Mouse (Mus musculus): ENCODE data around the gene Naf1. TPM values are rescaled to one million over a fixed set of nuclear protein-coding genes. Genes with fewer than 3 reads are reported as not detected.

Gene Naf1
- polyA plus RNA-seq (2016; fragmentation: Nextera tagmentation; extraction: Ambion mirVana), result 4.2 TPM in 2 replicates

- Histone ChIP-seq H3K27ac (peak within 1 kb of the TSS; percentile 93), H3K4me3 (peak within 1 kb of the TSS; percentile 83), H3K27me3 (ENCODE audit: poor library complexity, severe bottlenecking) (no peaks in the 10 kb centered on the region), H3K4me1 (peaks cover 19% of the 10 kb centered on the region), H3K36me3 (replicated peaks) (peaks cover 22% of the 10 kb centered on the region), H3K9me3 (no peaks in the 10 kb centered on the region)
- under 1% methylated on average over 37 of the region's 37 CpGs for WGBS
- peak; percentile 96 for DNase-seq (ENCODE audit: extremely low spot score, low spot score)
Measured at GRCm38 (mm10) chr8:66860023-66860422, at the start of gene Naf1. Gene Naf1 (plus strand): TSS chr8:66860217.

- Histone ChIP-seq H3K9me3 (no peaks in the 10 kb centered on the region), H3K4me3 (peak overlapping the region; percentile 83), H3K4me1 (peaks cover 19% of the 10 kb centered on the region), H3K27ac (peak overlapping the region; percentile 93), H3K27me3 (ENCODE audit: poor library complexity, severe bottlenecking) (no peaks in the 10 kb centered on the region), H3K36me3 (replicated peaks) (peaks cover 32% of the 10 kb centered on the region)
- DNase-seq (ENCODE audit: extremely low spot score, low spot score), result peak; percentile 56
- under 1% methylated on average over 46 of the region's 46 CpGs for WGBS
Measured at GRCm38 (mm10) chr8:66860921-66861588, 1.0 kb downstream of the Naf1 start.

- no peaks in the 10 kb centered on the region for H3K9me3 ChIP-seq
- H3K4me3 ChIP-seq, result peak overlapping the region; percentile 83
- peaks cover 40% of the 10 kb centered on the region for H3K36me3 ChIP-seq (replicated peaks)
- H3K27me3 ChIP-seq (ENCODE audit: poor library complexity, severe bottlenecking), result no peaks in the 10 kb centered on the region
- peaks cover 19% of the 10 kb centered on the region for H3K4me1 ChIP-seq
- peak overlapping the region; percentile 93; the same call in 1 of the 2 replicates for H3K27ac ChIP-seq
- WGBS, result 63% methylated on average over 5 of the region's 5 CpGs
- no peak for DNase-seq (ENCODE audit: extremely low spot score, low spot score)
Measured at GRCm38 (mm10) chr8:66861589-66862500, 1.8 kb downstream of the Naf1 start.

GRCm38 (mm10) chr8:66863761-66864160 is 3.7 kb downstream of the Naf1 start:
- DNase-seq (ENCODE audit: extremely low spot score, low spot score), result no peak
- peaks cover 49% of the 10 kb centered on the region for H3K36me3 ChIP-seq (replicated peaks)

GRCm38 (mm10) chr8:66865120-66865519 is 5.1 kb downstream of the Naf1 start:
- 92% methylated on average over 1 of the region's 1 CpGs for WGBS
- no peaks in the 10 kb centered on the region for H3K27me3 ChIP-seq (ENCODE audit: poor library complexity, severe bottlenecking)
- H3K36me3 ChIP-seq (replicated peaks), result peaks cover 49% of the 10 kb centered on the region
- no peak overlapping the region for H3K4me3 ChIP-seq
- H3K9me3 ChIP-seq, result no peaks in the 10 kb centered on the region
- no peak for DNase-seq (ENCODE audit: extremely low spot score, low spot score)
- no peak overlapping the region for H3K27ac ChIP-seq
- H3K4me1 ChIP-seq, result peaks cover 37% of the 10 kb centered on the region

More at GRCm38 (mm10) chr8:66863761-66864160, 3.7 kb downstream of the Naf1 start:
- WGBS, result 96% methylated on average over 3 of the region's 3 CpGs
- Histone ChIP-seq H3K27ac (no peak overlapping the region), H3K9me3 (no peaks in the 10 kb centered on the region), H3K27me3 (ENCODE audit: poor library complexity, severe bottlenecking) (no peaks in the 10 kb centered on the region), H3K4me3 (no peak overlapping the region), H3K4me1 (peaks cover 27% of the 10 kb centered on the region)

GRCm38 (mm10) chr8:66867679-66868078 is 7.7 kb downstream of the Naf1 start:
- WGBS, result 69% methylated on average over 3 of the region's 3 CpGs
- Histone ChIP-seq H3K36me3 (replicated peaks) (peaks cover 49% of the 10 kb centered on the region), H3K4me1 (peaks cover 22% of the 10 kb centered on the region), H3K27me3 (ENCODE audit: poor library complexity, severe bottlenecking) (no peaks in the 10 kb centered on the region), H3K9me3 (no peaks in the 10 kb centered on the region), H3K4me3 (no peak overlapping the region), H3K27ac (no peak overlapping the region)
- no peak for DNase-seq (ENCODE audit: extremely low spot score, low spot score)

- Histone ChIP-seq H3K36me3 (replicated peaks) (peaks cover 34% of the 10 kb centered on the region), H3K4me3 (no peak overlapping the region), H3K27me3 (ENCODE audit: poor library complexity, severe bottlenecking) (no peaks in the 10 kb centered on the region), H3K4me1 (peaks cover 18% of the 10 kb centered on the region), H3K9me3 (no peaks in the 10 kb centered on the region), H3K27ac (no peak overlapping the region)
- 10% methylated on average over 1 of the region's 1 CpGs for WGBS
- DNase-seq (ENCODE audit: extremely low spot score, low spot score), result no peak
Measured at GRCm38 (mm10) chr8:66869211-66869932, 9.4 kb downstream of the Naf1 start.

GRCm38 (mm10) chr8:66883866-66884265 is 23.8 kb downstream of the Naf1 start:
- H3K4me1 ChIP-seq, result no peaks in the 10 kb centered on the region
- no peak overlapping the region for H3K4me3 ChIP-seq
- no peaks in the 10 kb centered on the region for H3K27me3 ChIP-seq (ENCODE audit: poor library complexity, severe bottlenecking)
- peaks cover 54% of the 10 kb centered on the region for H3K36me3 ChIP-seq (replicated peaks)
- 70% methylated on average over 1 of the region's 1 CpGs for WGBS
- H3K9me3 ChIP-seq, result no peaks in the 10 kb centered on the region
- no peak for DNase-seq (ENCODE audit: extremely low spot score, low spot score)
- H3K27ac ChIP-seq, result no peak overlapping the region

GRCm38 (mm10) chr8:66891879-66892278 is 31.9 kb downstream of the Naf1 start:
- no peaks in the 10 kb centered on the region for H3K4me1 ChIP-seq
- peaks cover 34% of the 10 kb centered on the region for H3K36me3 ChIP-seq (replicated peaks)
- 85% methylated on average over 2 of the region's 2 CpGs for whole genome bisulfite sequencing
- H3K4me3 ChIP-seq, result no peak overlapping the region
- H3K9me3 ChIP-seq, result no peaks in the 10 kb centered on the region
- no peaks in the 10 kb centered on the region for H3K27me3 ChIP-seq (ENCODE audit: poor library complexity, severe bottlenecking)
- no peak for DNase-seq (ENCODE audit: extremely low spot score, low spot score)
- H3K27ac ChIP-seq, result no peak overlapping the region

- DNase-seq (ENCODE audit: extremely low spot score, low spot score), result no peak
- WGBS, result 87% methylated on average over 2 of the region's 2 CpGs
- H3K4me1 ChIP-seq, result no peaks in the 10 kb centered on the region
- H3K4me3 ChIP-seq, result no peak overlapping the region
- no peaks in the 10 kb centered on the region for H3K9me3 ChIP-seq
- H3K36me3 ChIP-seq (replicated peaks), result no peaks in the 10 kb centered on the region
- no peak overlapping the region for H3K27ac ChIP-seq
- no peaks in the 10 kb centered on the region for H3K27me3 ChIP-seq (ENCODE audit: poor library complexity, severe bottlenecking)
Measured at GRCm38 (mm10) chr8:66905000-66905399, 45.0 kb downstream of the Naf1 start.

GRCm38 (mm10) chr8:66905557-66905956 is 45.5 kb downstream of the Naf1 start:
- Histone ChIP-seq H3K4me3 (no peak overlapping the region), H3K27ac (no peak overlapping the region), H3K9me3 (no peaks in the 10 kb centered on the region), H3K27me3 (ENCODE audit: poor library complexity, severe bottlenecking) (no peaks in the 10 kb centered on the region), H3K4me1 (no peaks in the 10 kb centered on the region), H3K36me3 (replicated peaks) (no peaks in the 10 kb centered on the region)
- DNase-seq (ENCODE audit: extremely low spot score, low spot score), result no peak
- 90% methylated on average over 4 of the region's 4 CpGs for WGBS

- Histone ChIP-seq H3K27ac (no peak overlapping the region), H3K27me3 (ENCODE audit: poor library complexity, severe bottlenecking) (no peaks in the 10 kb centered on the region), H3K4me1 (no peaks in the 10 kb centered on the region), H3K36me3 (replicated peaks) (no peaks in the 10 kb centered on the region), H3K4me3 (no peak overlapping the region), H3K9me3 (no peaks in the 10 kb centered on the region)
- DNase-seq (ENCODE audit: extremely low spot score, low spot score), result no peak
- WGBS, result 91% methylated on average over 8 of the region's 8 CpGs
Measured at GRCm38 (mm10) chr8:66906116-66906515, 46.1 kb downstream of the Naf1 start.

Measured in forebrain, embryonic 10.5 days (tissue).